Mouse (Mus musculus) yolk sac, embryonic 10.5 days (tissue): ENCODE measurements around the gene Cped1.
"Not testable (repeated sequence)": the region's sequence is repeated elsewhere in the genome, so short reads cannot be mapped to it uniquely, and the experiment has no call there.

Experiments
- DNase-seq: peaks from one replicate; pipeline ENCODE4 v3.0.0-alpha.2; 2017; ENCODE audit warnings: low spot score

Cped1 gene

GRCm38 (mm10) chr6:22026761-22027594, 41.3 kb downstream of the Cped1 start:
- DNase-seq, result no peak

DNA sequence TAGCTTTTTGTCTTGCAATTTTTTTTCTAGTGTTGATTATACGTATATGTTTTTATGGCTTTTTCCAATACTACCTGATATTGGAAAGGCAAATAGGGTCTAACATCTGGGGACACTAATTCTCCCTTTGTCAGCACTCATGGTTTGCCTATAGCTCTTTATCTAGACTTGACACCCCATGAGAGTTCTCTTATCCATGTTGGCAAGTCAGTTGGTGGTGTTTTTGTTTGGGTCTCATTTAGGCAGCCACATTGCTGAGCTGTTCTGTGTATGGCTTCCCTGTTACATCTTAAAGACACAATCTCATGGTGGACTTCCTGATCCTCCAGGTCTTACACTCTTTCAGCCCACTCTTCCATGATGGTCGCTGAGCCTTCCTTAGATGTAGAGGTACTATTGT, 42.1 kb downstream of the Cped1 start:
- no peak for DNase-seq

DNA sequence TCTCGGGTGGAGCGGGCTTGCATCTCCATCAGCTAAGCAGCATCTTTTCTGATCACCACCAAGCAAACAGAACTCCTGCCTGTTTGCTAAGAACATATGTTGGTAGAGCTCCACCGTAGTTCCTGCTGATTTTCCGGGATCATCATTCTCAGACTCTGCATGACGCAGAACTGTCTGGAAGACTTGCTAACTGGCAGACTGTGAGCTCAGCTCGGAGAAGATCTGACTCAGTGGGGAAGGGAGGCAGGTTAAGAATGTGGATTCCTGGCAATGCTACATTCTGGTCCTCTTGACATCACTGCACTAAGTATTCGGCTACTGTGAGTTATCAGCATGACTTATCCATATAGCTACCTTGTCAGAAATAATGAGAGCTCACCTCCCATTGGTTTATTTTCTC, 44.7 kb downstream of the Cped1 start:
- no peak for DNase-seq

- no peak for DNase-seq
Measured at GRCm38 (mm10) chr6:22033188-22033587, 47.5 kb downstream of the Cped1 start.

DNA sequence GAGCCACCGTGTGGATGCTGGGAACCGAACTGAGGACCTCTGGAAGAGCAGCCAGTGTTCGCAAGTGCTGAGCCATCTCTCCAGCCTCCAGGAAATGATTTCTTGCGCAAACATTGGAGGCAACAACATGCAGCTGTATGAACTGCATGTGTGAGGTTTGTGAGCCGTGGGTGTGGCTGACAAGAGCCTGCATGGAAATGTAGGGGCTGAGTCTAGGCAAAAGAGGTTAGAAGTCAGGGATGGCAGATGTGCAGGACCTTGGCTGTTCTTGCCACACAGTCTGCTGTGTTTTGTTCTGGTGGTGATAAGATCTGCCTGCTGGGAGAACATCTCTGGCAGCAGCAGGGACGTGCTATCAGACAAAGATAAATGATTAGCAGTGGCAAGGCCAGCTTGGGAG, 49.7 kb downstream of the Cped1 start:
- DNase-seq, result no peak

DNA sequence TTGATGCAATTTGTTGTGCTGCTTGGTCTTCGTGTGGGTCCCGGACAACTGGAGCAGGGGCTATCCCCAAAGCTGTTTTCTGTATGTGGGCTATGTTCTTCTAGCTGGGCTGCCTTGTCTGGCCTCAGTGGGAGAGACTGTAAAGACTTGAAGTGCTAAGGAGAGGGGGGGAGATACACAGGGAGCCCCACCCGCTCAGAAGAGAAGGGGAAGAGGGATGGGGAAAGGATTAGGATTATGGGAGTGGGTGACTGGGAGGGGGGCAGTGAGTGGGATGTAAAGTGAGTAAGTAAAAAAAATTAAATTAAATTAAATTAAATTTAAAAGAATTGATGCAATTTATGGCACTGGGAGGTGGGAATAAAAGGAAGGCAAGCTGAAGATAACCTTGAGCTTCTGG, 50.2 kb downstream of the Cped1 start:
- no peak for DNase-seq

GRCm38 (mm10) chr6:22036396-22036795, 50.7 kb downstream of the Cped1 start:
- no peak for DNase-seq

DNA sequence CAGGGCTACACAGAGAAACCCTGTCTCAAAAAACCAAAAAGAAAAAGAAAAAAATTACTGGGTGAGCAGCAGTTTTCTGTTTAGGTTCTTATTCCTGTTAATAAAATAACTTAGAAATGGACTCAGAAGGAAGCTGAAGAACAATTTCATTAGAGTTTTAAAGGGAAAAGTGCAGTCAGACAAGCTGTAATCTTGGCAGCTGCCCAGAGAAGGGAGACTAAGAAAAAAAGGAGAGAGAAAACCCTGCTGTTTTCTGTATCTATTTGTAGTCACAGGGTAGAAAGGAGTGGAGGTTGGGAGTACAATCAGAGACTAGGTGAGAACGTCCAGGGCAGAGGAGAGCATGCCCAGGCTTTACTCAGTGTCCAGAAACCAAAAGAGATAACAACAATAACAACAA, 51.2 kb downstream of the Cped1 start:
- no peak for DNase-seq

DNA sequence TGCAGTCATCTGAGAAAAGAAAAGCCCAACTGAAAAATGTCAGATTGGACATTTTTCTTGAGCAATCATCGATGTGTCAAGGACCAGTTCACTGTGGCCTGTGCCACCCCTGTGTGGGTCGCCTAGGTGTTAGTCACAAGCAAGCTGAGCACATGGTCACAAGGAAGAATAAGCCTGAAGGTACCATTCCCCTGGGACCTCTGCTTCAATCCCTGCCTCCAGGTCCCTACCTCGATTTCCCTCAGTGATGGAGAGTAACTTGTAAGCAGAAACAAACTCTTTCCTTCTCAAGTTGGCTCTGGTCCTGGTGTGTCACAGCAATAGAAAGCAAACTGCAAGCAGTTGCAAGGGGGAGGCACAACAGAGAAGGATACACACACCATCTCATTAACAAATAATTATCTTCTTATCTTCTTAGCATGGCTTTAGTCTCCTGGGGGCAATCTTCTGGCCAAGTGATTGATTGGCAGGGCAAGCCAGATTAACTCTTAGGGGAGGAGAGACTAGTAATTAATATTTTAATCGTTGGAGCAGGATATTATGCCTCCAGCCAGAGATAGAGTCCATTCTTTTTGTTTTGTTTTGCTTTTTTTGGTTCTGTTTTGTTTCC, 51.8 kb downstream of the Cped1 start:
- no peak for DNase-seq

GRCm38 (mm10) chr6:22039666-22040065, 54.0 kb downstream of the Cped1 start:
- not testable (repeated sequence) for DNase-seq

GRCm38 (mm10) chr6:22044880-22045605, 59.3 kb downstream of the Cped1 start:
- no peak for DNase-seq

DNA sequence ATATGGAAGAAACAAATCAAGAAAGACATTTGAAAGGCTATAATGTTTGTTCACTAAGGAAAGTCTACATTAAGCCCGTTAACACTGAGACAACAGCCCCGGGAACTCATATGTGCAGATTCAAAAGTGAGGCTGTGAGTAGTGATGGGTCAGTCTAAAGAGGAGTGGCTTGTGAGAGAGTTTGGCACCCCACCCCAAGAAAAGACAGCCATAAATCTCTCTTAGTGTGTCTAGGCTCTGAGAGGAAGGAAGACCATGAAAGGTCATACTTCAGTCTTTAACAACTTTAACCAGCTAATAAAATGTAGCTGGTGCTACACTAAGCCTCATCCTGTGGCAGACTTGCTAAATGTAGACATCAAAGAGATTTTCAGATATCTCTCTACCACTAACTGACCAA, 61.4 kb downstream of the Cped1 start:
- no peak for DNase-seq

GRCm38 (mm10) chr6:22049093-22049492, 63.4 kb downstream of the Cped1 start:
- no peak for DNase-seq

GRCm38 (mm10) chr6:22051526-22051925, 65.8 kb downstream of the Cped1 start:
- DNase-seq, result no peak

DNA sequence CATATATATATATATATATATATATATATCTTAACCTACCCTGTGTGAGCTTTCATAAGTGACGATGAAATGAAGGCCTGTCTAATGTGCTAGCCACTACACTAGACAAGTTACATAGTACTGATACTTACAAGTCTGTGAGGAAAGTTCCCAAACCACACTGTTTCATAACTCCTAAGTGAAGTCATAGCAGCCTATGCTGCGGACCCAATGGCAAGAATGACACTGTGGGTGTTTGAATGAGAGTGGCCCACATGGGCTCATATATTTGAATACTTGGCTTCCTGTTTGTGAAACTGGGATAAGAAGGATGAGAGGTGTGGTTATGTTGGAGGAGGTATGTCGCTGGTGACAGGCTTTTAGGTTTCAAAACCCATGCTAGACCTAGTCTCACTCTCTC, 67.3 kb downstream of the Cped1 start:
- DNase-seq, result no peak

- no peak for DNase-seq
Measured at GRCm38 (mm10) chr6:22064341-22064740, 78.6 kb downstream of the Cped1 start.

DNA sequence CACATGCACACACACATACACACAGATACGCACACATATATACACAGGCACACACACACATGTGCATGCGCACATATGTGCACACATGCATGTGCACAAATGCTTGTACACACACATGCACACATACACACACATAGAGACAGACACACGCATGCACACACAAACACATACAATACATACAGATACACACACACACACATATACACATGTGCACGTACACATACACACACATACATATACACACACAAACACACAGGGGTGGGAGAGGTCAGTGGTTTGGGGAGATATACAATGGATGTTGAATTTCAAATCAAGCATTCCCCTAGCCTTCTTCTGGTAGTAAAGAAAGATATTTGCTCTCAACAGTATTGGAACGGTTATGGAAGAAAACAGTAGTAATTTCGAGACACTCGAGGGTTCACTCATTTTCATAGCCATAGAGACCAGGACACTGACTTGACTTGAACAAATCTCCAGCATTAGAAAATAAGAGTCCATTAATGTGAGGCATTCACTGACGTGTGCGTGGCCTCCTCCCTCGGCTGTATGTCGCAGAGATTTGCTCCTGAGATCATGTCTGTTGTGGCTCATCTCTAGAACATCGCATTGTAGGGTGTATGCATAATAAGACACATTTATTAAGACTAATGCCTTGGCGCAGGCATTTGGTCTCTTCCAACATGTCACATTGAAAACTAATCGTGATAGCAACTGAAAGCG, 85.0 kb downstream of the Cped1 start:
- no peak for DNase-seq

GRCm38 (mm10) chr6:22071323-22071840, 85.7 kb downstream of the Cped1 start:
- DNase-seq, result no peak

DNA sequence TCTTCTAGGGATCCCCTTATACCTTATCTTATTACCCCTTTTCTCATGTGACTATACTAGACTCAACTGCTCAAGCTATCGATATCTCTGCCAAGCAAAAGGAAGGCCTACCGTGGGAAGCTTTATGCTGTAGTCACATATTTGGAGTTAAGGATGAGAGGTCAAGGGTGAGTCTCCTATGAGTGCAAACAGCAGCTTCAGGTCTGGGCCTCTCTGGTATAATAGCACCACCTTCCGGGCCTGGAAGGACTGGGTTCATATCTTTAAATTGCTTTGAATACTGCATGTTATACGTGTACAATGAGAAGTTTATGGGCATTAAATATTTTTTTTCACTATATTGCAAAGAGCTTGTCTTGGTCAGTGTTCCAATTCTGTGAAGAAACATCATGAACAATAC, 87.0 kb downstream of the Cped1 start:
- no peak for DNase-seq

DNA sequence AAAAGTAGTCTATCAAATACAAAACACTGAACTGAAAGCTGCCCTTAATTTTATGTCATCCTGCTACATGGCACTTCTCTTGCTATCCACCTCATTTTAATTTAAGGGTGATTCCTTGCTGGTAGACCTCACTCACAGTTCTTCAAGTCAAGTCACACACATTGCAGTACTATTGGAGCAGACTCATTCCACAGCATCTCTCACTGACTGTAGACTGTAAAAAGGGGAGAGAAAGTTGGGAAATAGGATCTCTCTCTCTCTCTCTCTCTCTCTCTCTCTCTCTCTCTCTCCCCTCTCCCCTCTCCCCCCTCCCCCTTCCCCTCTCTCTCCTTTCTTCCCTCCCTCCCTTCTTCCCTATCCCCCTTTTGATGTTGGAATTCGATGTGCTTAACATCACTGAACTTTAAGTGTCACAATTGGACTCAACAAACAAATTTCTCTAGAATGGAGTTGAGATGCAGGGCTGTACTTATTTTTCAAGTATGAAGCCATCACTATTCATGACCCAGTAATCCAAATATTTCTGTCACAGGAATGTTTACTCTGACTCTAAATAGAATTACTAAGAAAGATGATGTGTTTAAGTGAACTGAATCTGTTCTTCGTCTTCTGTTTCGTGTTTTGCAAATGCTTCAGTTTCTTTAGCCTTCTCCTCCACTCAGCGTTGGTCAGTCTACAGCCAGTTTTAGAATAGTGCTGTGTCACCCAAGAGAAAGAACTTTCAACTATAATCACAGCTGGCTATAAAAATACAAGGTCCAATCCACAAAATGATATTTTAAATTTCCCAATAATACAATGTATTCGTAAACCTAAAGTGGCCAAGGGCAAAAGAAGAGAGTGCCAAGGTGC, 88.7 kb downstream of the Cped1 start:
- no peak for DNase-seq

DNA sequence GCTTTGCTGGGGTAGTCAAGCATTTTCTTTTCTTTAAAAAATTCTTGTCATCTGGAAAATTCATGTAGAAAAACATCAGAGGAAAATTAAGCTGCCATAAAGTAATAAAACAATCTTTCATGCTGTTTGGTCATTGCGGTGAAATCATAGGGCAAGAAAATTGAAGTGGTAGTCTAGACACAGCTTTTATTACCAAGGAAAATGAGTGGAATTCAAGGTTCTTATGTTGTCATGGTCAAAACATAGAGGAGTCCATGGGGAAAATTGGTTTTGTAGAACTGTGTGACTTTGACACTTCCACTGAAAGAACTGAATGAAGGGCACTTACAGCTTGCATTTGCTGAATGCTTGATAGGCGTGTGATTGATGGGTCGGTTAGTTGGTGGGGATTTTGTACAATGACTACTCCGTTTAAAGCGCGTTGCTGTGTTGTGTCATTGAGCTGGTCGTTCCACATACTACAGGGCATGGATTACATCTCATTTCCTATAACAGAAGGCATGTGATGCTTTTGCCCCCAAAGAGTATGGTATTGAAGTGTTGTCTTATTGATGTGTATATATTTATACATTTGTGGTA, 93.1 kb downstream of the Cped1 start:
- DNase-seq, result no peak
